Mouse (Mus musculus): ENCODE results near the gene Map1lc3b. TPM values are rescaled to one million over a fixed set of nuclear protein-coding genes. Genes with fewer than 3 reads are reported as not detected.
"Not testable (repeated sequence)": the region's sequence is repeated elsewhere in the genome, so short reads cannot be mapped to it uniquely, and the experiment has no call there.

The Map1lc3b gene
- polyA plus RNA-seq, 1 experiment from 2014 or later, result 389 TPM

GRCm38 (mm10) chr8:121584730-121585129, 5.4 kb upstream of the Map1lc3b start:
- Histone ChIP-seq H3K36me3 (replicated peaks; ENCODE audit: control insufficient read depth, insufficient read depth) (no peaks in the 10 kb centered on the region), H3K27ac (0 out of 2 replicates have a peak overlapping the region, but pooled peaks have one; percentile 48), H3K4me3 (replicated peaks; ENCODE audit: low read length) (peak overlapping the region; percentile 45), H3K27me3 (ENCODE audit: control insufficient read depth, insufficient read depth, low read length) (no peaks in the 10 kb centered on the region), H3K4me2 (replicated peaks) (peak overlapping the region; percentile 61), H3K9me3 (ENCODE audit: control insufficient read depth, low read length) (no peaks in the 10 kb centered on the region), H3K4me1 (replicated peaks; ENCODE audit: control insufficient read depth, insufficient read depth, low read length) (peaks cover 8% of the 10 kb centered on the region; the same call in 1 of the 2 replicates), H3K9ac (peak overlapping the region; percentile 63)
- ATAC-seq (ENCODE audit: low FRiP score) (no peak), DNase-seq (ENCODE audit: low spot score) (no peak)
- 49% methylated on average over 13 of the region's 13 CpGs for WGBS

DNA sequence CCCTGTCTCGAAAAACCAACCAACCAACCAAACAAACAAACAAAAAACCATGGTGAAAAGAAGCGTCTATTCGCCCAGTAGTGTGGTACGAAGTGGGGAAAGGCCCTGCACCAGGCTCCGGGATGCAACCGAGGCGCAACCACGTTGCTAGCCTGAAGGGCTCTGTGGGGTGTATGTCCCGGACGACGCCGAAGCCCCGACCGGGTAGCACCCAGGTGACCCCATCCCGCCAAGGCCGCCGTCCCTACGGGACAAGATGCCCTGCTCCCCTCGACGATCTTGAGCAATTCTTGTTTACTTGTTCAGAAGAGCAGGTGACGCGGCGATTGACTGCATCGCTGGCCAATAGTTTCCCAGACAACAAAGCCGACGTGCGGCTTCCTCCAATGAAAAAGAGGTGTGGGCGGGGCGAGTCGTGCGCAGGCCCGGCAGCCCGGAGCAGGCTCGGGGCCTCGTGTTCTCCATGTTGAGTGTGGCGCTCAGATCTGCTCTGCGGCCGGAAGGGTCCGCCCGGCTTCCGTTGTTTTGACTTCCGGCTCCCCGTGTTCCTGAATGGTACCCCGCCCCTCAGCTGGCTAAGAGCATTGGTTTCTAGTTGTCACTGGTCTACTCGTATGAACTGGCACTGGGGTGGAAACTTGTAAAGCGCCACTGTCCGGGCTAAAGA, 4.9 kb upstream of the Map1lc3b start:
- Histone ChIP-seq H3K27me3 (ENCODE audit: control insufficient read depth, insufficient read depth, low read length) (no peaks in the 10 kb centered on the region), H3K36me3 (replicated peaks; ENCODE audit: control insufficient read depth, insufficient read depth) (no peaks in the 10 kb centered on the region), H3K27ac (peak overlapping the region; percentile 48), H3K4me2 (replicated peaks) (peak overlapping the region; percentile 61), H3K4me1 (replicated peaks; ENCODE audit: control insufficient read depth, insufficient read depth, low read length) (peaks cover 8% of the 10 kb centered on the region; the same call in 1 of the 2 replicates), H3K9me3 (ENCODE audit: control insufficient read depth, low read length) (no peaks in the 10 kb centered on the region), H3K4me3 (replicated peaks; ENCODE audit: low read length) (peak overlapping the region; percentile 45), H3K9ac (peak overlapping the region; percentile 63)
- ATAC-seq (ENCODE audit: low FRiP score), result peak; percentile 96
- peak; percentile 97 for DNase-seq (ENCODE audit: low spot score)
- 1% methylated on average over 47 of the region's 47 CpGs for WGBS

DNA sequence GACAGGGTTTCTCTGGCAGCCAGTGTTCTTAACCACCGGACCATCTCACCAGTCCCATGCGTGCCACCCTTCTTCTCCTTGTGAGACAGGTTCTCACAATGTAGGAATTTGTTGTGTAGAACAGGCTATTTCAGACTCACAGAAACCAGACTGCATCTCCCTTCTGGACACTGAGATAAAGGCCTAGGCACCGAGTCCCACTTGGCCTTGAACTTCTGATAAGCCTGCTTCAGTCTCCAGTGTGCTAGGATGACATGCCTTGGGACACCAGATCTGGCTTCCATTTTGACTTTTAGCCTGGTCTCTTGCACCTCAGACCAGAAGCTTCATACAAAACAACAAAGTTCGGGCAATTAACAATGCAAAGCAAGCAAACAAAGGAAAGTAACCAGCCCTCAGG, 1.4 kb upstream of the Map1lc3b start:
- 85% methylated on average over 4 of the region's 4 CpGs for WGBS

GRCm38 (mm10) chr8:121589205-121589726, 895 bp upstream of the Map1lc3b start:
- no peaks in the 10 kb centered on the region for H3K27me3 ChIP-seq (ENCODE audit: control insufficient read depth, insufficient read depth, low read length)
- 38% methylated on average over 2 of the region's 2 CpGs for WGBS
- H3K4me2 ChIP-seq (replicated peaks), result no peak overlapping the region

More for the DNA sequence above, 1.4 kb upstream of the Map1lc3b start:
- peaks cover 3% of the 10 kb centered on the region for H3K36me3 ChIP-seq (replicated peaks; ENCODE audit: control insufficient read depth, insufficient read depth)
- no peak overlapping the region for H3K9ac ChIP-seq
- H3K4me1 ChIP-seq (replicated peaks; ENCODE audit: control insufficient read depth, insufficient read depth, low read length), result peaks cover 26% of the 10 kb centered on the region
- ATAC-seq (ENCODE audit: low FRiP score) (no peak), DNase-seq (ENCODE audit: low spot score) (no peak)
- no peaks in the 10 kb centered on the region for H3K9me3 ChIP-seq (ENCODE audit: control insufficient read depth, low read length)
- H3K4me2 ChIP-seq (replicated peaks), result no peak overlapping the region
- H3K4me3 ChIP-seq (replicated peaks; ENCODE audit: low read length), result no peak overlapping the region
- no peak overlapping the region for H3K27ac ChIP-seq
- H3K27me3 ChIP-seq (ENCODE audit: control insufficient read depth, insufficient read depth, low read length), result no peaks in the 10 kb centered on the region

DNA sequence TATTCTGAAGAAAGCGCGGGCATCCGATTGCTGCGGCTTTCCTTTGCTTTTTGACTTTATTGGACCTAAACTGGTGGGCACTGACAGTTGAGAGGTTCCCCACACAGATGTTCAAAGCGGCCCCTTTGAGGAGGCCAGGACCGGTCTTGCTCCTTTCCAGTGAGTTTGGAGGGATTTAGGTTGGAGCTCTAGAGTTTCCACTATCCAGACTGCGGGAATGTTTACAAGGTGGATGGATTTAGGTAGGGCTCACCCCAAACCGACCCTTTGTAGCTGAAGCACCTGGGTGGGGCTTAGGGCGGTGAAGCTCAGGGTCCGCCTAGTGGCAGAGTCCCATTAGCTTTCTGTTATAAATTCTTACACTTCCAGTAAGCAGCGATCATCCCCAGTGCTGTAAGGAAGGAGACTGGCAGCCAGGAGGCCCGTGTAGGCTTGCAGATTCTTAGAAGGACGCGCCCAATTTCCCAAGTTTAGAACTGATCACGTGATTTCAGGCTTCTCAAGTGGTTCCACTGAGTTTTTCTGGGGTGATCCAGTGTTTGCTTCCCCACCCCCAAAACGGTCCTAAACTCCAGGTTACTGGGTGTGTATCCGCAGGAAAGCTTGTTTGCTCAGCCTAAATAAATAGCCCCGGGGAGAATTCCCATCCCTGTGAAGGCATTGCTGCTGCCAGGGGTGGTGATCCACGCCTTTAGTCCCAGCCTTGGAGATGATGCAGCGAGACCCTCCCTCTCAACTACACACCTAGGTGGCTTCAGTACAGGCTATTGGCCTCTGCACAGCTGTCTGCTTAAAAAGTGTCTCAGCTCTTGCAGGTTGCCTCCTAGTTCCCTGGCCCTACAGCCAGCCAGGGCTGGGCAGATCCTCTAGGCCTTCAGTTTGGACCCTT, 1.3 kb downstream of the Map1lc3b start:
- Histone ChIP-seq H3K27ac (peak overlapping the region; percentile 82), H3K27me3 (ENCODE audit: control insufficient read depth, insufficient read depth, low read length) (no peaks in the 10 kb centered on the region), H3K9me3 (ENCODE audit: control insufficient read depth, low read length) (no peaks in the 10 kb centered on the region), H3K4me1 (replicated peaks; ENCODE audit: control insufficient read depth, insufficient read depth, low read length) (peaks cover 18% of the 10 kb centered on the region), H3K9ac (peak overlapping the region; percentile 91), H3K36me3 (replicated peaks; ENCODE audit: control insufficient read depth, insufficient read depth) (peaks cover 28% of the 10 kb centered on the region), H3K4me2 (replicated peaks) (peak overlapping the region; percentile 89), H3K4me3 (replicated peaks; ENCODE audit: low read length) (peak overlapping the region; percentile 92)
- ATAC-seq (ENCODE audit: low FRiP score), result no peak
- peak; percentile 33 for DNase-seq (ENCODE audit: low spot score)
- WGBS, result 16% methylated on average over 20 of the region's 20 CpGs

More at GRCm38 (mm10) chr8:121589205-121589726, 895 bp upstream of the Map1lc3b start:
- Histone ChIP-seq H3K27ac (no peak overlapping the region), H3K9me3 (ENCODE audit: control insufficient read depth, low read length) (no peaks in the 10 kb centered on the region), H3K36me3 (replicated peaks; ENCODE audit: control insufficient read depth, insufficient read depth) (peaks cover 7% of the 10 kb centered on the region), H3K4me3 (replicated peaks; ENCODE audit: low read length) (no peak overlapping the region), H3K4me1 (replicated peaks; ENCODE audit: control insufficient read depth, insufficient read depth, low read length) (peaks cover 26% of the 10 kb centered on the region), H3K9ac (0 out of 2 replicates have a peak overlapping the region, but pooled peaks have one; percentile 16)
- no peak for ATAC-seq (ENCODE audit: low FRiP score)
- DNase-seq (ENCODE audit: low spot score), result no peak

- Histone ChIP-seq H3K4me2 (replicated peaks) (no peak overlapping the region), H3K27me3 (ENCODE audit: control insufficient read depth, insufficient read depth, low read length) (no peaks in the 10 kb centered on the region), H3K4me1 (replicated peaks; ENCODE audit: control insufficient read depth, insufficient read depth, low read length) (peaks cover 18% of the 10 kb centered on the region), H3K9me3 (ENCODE audit: control insufficient read depth, low read length) (no peaks in the 10 kb centered on the region), H3K9ac (no peak overlapping the region), H3K4me3 (replicated peaks; ENCODE audit: low read length) (no peak overlapping the region), H3K27ac (no peak overlapping the region), H3K36me3 (replicated peaks; ENCODE audit: control insufficient read depth, insufficient read depth) (peaks cover 44% of the 10 kb centered on the region)
- DNase-seq (ENCODE audit: low spot score) (no peak), ATAC-seq (ENCODE audit: low FRiP score) (no peak)
- 87% methylated on average over 5 of the region's 5 CpGs for WGBS
Observed at GRCm38 (mm10) chr8:121593293-121593692, 3.1 kb downstream of the Map1lc3b start.

DNA sequence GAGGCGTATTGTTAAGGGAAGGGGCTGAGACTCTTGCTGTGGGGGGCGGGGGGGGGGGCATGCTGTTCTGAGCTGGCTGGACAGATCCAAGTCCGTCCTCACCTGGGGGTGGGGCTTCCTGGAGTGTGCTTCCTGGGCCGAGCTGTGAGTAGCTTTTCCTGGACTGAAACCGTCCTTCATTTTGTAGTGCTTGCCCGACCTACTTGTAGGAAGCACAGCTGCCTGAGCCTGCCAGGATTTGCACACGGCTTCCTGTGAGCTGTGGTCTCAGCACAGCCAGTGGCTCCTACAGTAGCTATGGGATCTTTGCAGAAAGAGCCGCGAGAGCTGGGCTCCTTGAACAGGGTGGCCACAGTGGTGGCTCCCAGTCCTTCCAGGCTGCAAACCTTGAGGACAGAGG, 3.8 kb downstream of the Map1lc3b start:
- WGBS, result 87% methylated on average over 9 of the region's 9 CpGs
- peaks cover 47% of the 10 kb centered on the region for H3K36me3 ChIP-seq (replicated peaks; ENCODE audit: control insufficient read depth, insufficient read depth)
- no peaks in the 10 kb centered on the region for H3K9me3 ChIP-seq (ENCODE audit: control insufficient read depth, low read length)
- H3K4me3 ChIP-seq (replicated peaks; ENCODE audit: low read length), result no peak overlapping the region
- peaks cover 18% of the 10 kb centered on the region for H3K4me1 ChIP-seq (replicated peaks; ENCODE audit: control insufficient read depth, insufficient read depth, low read length)
- no peaks in the 10 kb centered on the region for H3K27me3 ChIP-seq (ENCODE audit: control insufficient read depth, insufficient read depth, low read length)
- ATAC-seq (ENCODE audit: low FRiP score) (no peak), DNase-seq (ENCODE audit: low spot score) (no peak)
- H3K4me2 ChIP-seq (replicated peaks), result no peak overlapping the region
- H3K27ac ChIP-seq, result no peak overlapping the region
- H3K9ac ChIP-seq, result no peak overlapping the region

DNA sequence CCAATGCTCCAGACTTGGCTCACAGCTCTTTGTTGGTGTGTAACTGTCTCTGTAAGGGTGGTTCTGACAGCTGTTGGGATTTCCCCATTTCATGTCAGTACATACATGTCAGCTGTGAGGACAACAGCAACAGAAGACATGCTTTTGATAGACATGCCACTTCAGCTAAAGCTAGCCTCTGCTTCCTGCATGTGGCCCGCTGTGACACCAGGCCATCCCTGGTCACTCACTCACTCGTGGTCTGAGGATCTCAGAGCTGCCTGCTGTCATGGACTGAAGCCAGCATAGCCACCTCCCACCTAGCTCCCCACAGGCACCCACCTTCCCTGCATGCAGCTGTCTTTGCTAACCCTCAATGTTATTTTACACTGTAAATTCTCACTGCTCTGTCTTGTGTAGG, 7.3 kb downstream of the Map1lc3b start:
- not testable (repeated sequence) for ATAC-seq (ENCODE audit: low FRiP score); H3K27me3 ChIP-seq (ENCODE audit: control insufficient read depth, insufficient read depth, low read length); H3K9ac ChIP-seq; H3K4me2 ChIP-seq (replicated peaks); H3K9me3 ChIP-seq (ENCODE audit: control insufficient read depth, low read length); DNase-seq (ENCODE audit: low spot score); H3K4me1 ChIP-seq (replicated peaks; ENCODE audit: control insufficient read depth, insufficient read depth, low read length); H3K27ac ChIP-seq; H3K4me3 ChIP-seq (replicated peaks; ENCODE audit: low read length)
- WGBS, result 76% methylated on average over 2 of the region's 2 CpGs
- H3K36me3 ChIP-seq (replicated peaks; ENCODE audit: control insufficient read depth, insufficient read depth), result peaks cover 82% of the 10 kb centered on the region

- WGBS, result 92% methylated on average over 7 of the region's 7 CpGs
- no peak overlapping the region for H3K9ac ChIP-seq
- ATAC-seq (ENCODE audit: low FRiP score) (no peak), DNase-seq (ENCODE audit: low spot score) (no peak)
- no peaks in the 10 kb centered on the region for H3K9me3 ChIP-seq (ENCODE audit: control insufficient read depth, low read length)
- peaks cover 86% of the 10 kb centered on the region for H3K36me3 ChIP-seq (replicated peaks; ENCODE audit: control insufficient read depth, insufficient read depth)
- no peaks in the 10 kb centered on the region for H3K27me3 ChIP-seq (ENCODE audit: control insufficient read depth, insufficient read depth, low read length)
- no peaks in the 10 kb centered on the region; the same call in 1 of the 2 replicates for H3K4me1 ChIP-seq (replicated peaks; ENCODE audit: control insufficient read depth, insufficient read depth, low read length)
- H3K27ac ChIP-seq, result no peak overlapping the region
- no peak overlapping the region for H3K4me3 ChIP-seq (replicated peaks; ENCODE audit: low read length)
- no peak overlapping the region for H3K4me2 ChIP-seq (replicated peaks)
Observed at GRCm38 (mm10) chr8:121598190-121598589, 8.0 kb downstream of the Map1lc3b start.

Measured in hindbrain, embryonic 14.5 days (tissue).